Mouse (Mus musculus) cerebellum, postnatal 25 days (tissue): ENCODE measurements around the gene Hist1h2bp.
"Not testable (repeated sequence)": the region's sequence is repeated elsewhere in the genome, so short reads cannot be mapped to it uniquely, and the experiment has no call there.

Experiments used
- DNase-seq, 2 experiments: peaks; one replicate each; pipeline ENCODE4 v3.0.0; 2021; ENCODE audit warnings: mixed read lengths in 2 of 2

Hist1h2bp gene

DNA sequence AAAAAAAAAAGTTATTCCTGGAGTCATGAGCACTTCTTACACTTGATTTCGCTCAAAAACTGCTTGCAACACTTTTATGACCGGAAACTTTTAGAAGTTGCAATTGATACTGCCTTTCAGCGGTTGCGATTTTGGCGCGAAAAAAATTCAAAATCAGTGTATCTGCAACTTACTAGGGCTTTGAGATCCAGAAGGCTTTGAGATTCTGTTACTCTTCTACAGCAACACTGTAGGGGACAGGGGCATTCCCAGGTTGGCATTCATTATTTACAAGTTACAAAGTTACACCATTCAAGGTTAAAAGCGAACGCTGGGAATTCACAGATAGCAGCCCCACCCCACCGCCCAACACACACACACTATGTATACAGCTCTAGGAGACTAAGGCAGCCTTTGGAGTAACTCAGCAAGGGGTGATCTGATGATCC lies 3.5 kb upstream of the Hist1h2bp start:
- DNase-seq: peak in 1 of 2 experiments; percentile 25

GRCm38 (mm10) chr13:21784311-21784710 lies 3.0 kb upstream of the Hist1h2bp start:
- no peak for DNase-seq

DNA sequence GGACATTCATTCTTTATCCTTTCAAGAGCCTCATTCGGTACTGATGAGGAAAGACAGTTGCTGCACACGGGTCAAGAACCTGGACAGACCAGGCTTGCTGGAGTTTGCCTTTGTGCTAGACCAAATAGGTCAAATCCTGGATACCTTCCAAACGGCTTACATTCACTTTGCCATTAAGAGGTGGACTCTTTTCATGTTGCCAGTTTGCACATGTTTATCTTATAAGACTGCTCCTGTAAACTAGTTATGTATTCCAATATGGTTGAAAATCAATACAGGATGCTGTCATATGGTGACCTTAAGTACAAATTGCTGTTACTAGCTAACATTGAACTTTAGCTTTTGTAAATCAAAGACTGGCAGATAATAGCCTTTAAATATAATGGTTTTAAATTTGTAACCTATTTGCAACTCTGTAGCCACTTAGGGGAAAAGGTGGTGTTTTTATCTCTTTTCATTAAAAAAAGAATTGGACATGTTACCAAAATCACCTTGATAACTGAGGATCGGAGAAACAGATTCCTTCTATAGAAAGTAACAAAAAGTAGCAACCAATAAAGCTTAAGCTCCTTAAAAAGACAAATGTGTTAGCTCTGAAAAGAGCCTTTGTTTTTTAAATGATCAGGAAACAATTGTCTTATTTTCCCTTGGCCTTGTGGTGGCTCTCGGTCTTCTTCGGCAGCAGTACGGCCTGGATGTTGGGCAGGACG lies 917 bp upstream of the Hist1h2bp start:
- DNase-seq: peak in 1 of 2 experiments; percentile 15

- DNase-seq: no peak
Measured at GRCm38 (mm10) chr13:21787760-21788593, 716 bp downstream of the Hist1h2bp start.

GRCm38 (mm10) chr13:21789925-21790324 lies 2.7 kb downstream of the Hist1h2bp start:
- DNase-seq: no peak

DNA sequence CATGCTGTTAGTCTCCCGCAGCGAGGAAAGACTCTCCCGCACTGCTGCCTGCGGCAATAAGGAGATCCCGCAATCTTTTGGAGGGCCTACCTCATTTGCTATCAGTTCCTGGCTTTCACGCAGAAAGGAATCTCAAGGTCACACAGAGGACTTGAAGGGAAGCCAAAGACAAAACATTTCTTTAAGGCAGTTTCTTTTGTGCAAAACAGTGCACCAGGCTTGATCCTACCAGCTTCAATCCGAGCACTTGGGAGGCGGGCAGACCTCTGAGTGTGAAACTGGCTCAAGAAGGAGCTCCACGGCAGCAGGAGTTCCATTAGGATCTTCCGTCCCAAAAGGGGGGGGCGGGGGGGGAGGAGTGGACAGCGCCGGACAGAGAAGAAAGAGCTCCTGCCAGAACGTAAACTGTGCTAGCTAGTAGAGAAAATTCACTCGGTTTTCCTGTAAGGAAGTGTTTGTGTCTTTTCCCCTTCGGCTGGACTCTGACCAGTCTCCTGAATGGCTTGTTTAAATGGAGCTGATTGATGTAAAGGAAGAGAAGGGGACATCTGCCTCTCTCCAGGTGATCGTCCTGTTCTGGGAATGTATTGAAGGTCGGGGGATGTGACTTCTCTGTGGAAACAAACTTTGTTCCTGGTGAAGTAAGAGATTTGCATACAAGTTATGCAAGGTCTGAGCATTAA lies 3.5 kb downstream of the Hist1h2bp start:
- no peak for DNase-seq

DNA sequence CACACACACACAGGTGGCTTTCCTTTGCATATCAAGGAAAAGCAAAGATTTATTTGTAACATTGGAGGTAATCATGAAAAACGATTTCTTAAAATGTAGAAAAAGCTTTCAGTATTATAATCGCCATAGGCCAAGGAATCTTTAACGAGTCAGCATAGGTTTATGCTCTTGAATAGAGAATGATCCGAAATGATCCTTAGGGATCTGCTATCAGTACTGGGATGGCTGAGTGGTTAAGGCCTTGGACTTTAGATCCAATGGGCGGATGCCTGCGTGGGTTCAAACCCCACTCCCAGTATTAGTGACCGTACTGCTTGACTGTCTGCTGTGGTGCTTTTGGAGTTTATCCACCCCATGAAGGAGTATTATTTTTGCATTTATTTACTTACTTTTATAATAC lies 8.3 kb downstream of the Hist1h2bp start:
- DNase-seq: no peak

DNA sequence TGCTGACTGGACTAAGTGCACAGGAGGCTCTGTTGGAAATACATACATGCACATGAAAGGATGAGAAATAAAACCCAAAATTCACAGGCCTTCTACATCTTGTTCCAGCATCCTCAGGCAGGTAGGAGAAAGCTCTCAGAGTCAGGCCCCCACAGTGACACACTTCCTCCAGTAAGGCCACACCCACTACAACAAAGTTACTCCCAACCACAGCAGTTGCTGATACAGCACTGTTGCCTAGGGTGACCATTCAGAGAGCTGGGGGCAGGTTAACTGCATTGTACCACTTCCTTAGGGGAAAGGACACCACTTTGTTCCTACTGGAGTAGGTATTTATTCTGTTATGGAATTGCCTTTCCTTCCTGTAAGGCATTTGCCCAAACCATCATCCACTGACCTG lies 9.9 kb downstream of the Hist1h2bp start:
- DNase-seq: not testable (repeated sequence)

GRCm38 (mm10) chr13:21803058-21803457 lies 15.8 kb downstream of the Hist1h2bp start:
- DNase-seq: not testable (repeated sequence)

- not testable (repeated sequence) for DNase-seq
Measured at GRCm38 (mm10) chr13:21810073-21810472, 22.8 kb downstream of the Hist1h2bp start, which contains the start of the genes Hist1h2bq and Hist1h2ao. Gene Hist1h2bq, minus strand, starts transcription at chr13:21810197. Gene Hist1h2ao, plus strand, starts transcription at chr13:21810465.

GRCm38 (mm10) chr13:21811074-21811473 lies 23.8 kb downstream of the Hist1h2bp start:
- DNase-seq: not testable (repeated sequence)

DNA sequence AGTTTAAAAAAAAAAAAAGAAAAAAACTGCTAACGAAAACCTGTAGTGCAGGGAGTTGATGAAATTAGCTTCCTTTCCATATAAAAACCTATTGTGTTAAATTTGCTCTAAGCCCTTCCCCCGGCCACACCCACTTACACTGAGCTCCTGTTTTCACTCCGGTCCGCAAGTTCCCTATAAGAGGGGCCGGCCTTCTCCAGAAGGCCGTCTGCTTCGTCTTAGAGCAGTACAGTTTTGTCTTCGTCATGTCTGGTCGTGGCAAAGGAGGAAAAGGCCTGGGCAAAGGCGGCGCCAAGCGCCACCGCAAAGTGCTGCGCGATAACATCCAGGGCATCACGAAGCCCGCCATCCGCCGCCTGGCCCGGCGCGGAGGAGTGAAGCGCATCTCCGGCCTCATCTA lies 24.3 kb downstream of the Hist1h2bp start, which contains the start of gene Hist1h4m:
TSS of gene Hist1h4m (plus strand) at position 208 of the 400 bp plus-strand sequence.
- peak; percentile 52 to 54 for DNase-seq

DNA sequence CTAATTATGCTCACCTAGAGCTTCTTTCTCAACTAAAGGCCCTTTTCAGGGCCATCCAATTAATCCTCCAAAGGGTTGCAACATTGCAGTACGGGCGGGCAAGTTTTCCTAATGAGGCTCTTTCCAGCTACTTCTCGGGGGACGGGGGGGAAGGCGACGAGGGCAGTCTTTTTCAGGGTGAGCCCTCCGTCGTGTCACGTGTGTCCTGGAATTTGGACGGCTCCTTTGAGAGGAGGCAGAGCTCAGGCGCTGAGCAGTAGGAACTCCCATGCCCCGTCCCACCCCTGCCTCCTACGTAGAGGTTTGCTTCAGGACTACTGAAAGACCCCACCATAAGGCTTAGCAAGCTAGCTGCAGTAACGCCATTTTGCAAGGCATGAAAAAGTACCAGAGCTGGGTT lies 24.8 kb downstream of the Hist1h2bp start:
- not testable (repeated sequence) for DNase-seq

- DNase-seq: not testable (repeated sequence)
Measured at GRCm38 (mm10) chr13:21820082-21820890, 33.0 kb downstream of the Hist1h2bp start.

- no peak for DNase-seq
Measured at GRCm38 (mm10) chr13:21828511-21828910, 41.2 kb downstream of the Hist1h2bp start.

DNA sequence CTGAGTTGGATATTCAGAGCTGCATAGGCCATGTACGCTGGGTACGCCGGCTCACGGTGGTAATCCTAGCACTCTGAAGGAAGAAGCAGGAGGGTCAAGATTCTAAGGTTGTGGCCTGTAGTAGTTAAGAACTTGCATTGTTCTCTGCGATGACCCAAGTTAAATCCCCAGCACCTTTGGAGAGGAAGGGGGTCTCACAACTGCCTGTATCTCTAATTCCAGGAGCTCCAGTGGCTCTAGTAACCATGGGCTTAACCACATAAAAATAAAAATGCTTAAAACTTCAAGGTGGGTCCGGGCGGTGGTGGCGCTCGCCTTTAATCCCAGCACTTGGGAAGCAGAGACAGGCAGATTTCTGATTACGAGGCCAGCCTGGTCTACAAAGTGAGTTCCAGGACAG lies 43.1 kb downstream of the Hist1h2bp start:
- no peak for DNase-seq

- DNase-seq: peak; percentile 35 to 41
Measured at GRCm38 (mm10) chr13:21831418-21832394, 44.4 kb downstream of the Hist1h2bp start, which contains the start of gene Hist1h4n. Gene Hist1h4n, minus strand, starts transcription at chr13:21832196.

GRCm38 (mm10) chr13:21833461-21833860 lies 46.2 kb downstream of the Hist1h2bp start, which contains the start of the genes Hist1h2ap and Hist1h2br:
Gene Hist1h2ap, minus strand, starts transcription at chr13:21833507.
Gene Hist1h2br, plus strand, starts transcription at chr13:21833743.
- not testable (repeated sequence) for DNase-seq
